Mouse (Mus musculus) spleen, postnatal 36 days (tissue): ENCODE data around the gene Aph1a.
A peak's percentile ranks its signal among the peaks of the same experiment; 100 is the strongest.
"Not testable (repeated sequence)": the region's sequence is repeated elsewhere in the genome, so short reads cannot be mapped to it uniquely, and the experiment has no call there.

Experiments
- DNase-seq, 2 experiments: peaks; one replicate each; pipeline ENCODE4 v3.0.0; 2022; ENCODE audit warnings: low spot score in 2 of 2, mixed read lengths in 1 of 2

Aph1a gene

DNA sequence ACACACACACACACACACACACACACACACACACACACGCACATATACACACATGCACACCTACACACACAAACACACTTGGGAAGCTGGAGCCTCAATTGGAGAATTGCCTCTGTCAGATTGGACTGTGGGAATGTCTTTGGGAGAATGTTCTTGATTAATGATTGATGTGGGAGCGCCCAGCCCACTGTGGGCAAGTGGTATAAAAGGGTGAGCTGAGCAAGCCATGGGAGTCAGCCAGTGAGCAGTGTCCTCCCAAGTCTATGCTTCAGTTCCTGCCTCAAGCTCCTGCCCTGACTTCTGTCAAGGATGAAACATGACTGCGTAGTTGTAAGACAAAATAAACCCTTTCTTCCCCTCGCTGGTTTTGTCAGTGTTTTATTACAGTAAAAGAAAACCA lies 6.2 kb upstream of the Aph1a start:
- no peak for DNase-seq

GRCm38 (mm10) chr3:95889664-95890063 lies 4.1 kb upstream of the Aph1a start:
- DNase-seq: no peak

- DNase-seq: peak; percentile 84 to 86
Measured at GRCm38 (mm10) chr3:95891211-95892065, 2.3 kb upstream of the Aph1a start, which contains the start of gene BC028528. Gene BC028528 (minus strand): TSS chr3:95892005.

- DNase-seq: no peak
Measured at GRCm38 (mm10) chr3:95892066-95893052, 1.4 kb upstream of the Aph1a start.

DNA sequence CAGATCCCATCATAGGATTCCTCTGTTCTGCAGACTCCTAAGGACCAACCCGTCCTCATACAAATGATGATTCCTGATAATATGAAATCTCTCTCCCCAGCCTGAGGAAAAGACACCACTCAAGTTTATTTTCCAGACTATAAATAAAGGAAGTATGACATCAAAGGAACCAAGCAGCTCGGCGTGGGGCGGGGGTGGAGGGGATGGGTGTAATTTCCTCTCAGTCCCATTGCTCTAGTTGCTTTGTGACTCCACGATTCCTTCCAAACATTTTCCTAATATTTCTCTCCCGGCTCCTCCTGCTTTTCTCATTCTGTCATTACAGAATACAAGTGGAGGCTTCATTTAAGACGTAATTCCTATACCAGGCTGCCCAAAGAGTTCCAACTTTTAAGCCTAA lies 643 bp upstream of the Aph1a start:
- peak in 1 of 2 experiments; percentile 32 for DNase-seq

DNA sequence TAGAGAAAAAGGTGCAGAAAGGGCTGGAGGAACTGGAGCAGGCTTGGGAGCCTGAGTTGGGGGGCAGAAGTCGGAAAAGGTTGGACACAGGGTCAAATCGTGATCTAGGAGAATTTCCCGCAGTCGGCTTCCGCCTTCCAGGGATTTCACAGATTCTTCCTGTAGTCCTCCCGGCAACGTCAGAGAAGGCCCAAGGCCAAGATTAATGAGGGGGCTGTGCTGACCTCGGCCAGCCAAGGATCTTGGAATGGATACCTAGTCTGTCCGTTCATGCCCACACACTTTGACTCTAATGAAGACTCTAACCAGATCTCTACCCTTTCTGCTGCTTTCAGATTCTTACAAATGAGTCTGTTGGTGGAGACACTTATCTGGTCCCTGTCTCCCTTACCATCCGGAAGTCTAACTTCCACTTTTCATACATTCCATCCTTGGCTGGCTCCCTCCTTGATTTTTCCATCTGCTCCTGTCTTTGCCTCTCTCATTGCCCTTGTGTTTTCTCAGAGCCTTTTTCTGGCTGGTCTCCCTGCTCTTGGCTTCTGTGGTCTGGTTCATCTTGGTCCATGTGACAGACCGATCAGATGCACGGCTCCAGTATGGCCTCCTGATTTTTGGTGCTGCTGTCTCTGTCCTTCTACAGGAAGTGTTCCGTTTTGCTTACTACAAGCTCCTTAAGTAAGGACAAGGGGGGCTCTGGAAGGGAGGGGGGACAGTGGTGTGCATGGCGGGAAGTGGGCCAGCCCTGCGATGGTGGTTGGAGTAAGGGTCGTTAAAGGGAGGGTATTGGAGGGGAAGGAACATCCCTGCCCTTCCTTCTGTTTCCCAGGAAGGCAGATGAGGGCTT lies 770 bp downstream of the Aph1a start:
- peak in 1 of 2 experiments; percentile 29 for DNase-seq

DNA sequence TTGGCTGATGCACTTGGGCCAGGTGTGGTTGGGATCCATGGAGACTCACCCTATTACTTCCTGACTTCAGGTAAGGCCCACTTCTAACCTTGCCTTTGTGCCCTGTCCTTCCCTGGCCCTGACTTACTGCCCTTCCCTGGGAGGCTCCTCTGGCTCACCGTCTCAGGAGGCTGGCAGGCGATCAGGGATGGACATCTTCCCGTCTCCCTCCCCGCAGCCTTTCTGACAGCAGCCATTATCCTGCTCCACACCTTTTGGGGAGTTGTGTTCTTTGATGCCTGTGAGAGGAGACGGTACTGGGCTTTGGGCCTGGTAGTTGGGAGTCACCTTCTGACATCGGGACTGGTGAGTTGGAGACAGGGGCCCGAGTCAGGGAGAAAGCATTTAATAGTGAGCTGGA lies 1.7 kb downstream of the Aph1a start:
- not testable (repeated sequence) for DNase-seq

DNA sequence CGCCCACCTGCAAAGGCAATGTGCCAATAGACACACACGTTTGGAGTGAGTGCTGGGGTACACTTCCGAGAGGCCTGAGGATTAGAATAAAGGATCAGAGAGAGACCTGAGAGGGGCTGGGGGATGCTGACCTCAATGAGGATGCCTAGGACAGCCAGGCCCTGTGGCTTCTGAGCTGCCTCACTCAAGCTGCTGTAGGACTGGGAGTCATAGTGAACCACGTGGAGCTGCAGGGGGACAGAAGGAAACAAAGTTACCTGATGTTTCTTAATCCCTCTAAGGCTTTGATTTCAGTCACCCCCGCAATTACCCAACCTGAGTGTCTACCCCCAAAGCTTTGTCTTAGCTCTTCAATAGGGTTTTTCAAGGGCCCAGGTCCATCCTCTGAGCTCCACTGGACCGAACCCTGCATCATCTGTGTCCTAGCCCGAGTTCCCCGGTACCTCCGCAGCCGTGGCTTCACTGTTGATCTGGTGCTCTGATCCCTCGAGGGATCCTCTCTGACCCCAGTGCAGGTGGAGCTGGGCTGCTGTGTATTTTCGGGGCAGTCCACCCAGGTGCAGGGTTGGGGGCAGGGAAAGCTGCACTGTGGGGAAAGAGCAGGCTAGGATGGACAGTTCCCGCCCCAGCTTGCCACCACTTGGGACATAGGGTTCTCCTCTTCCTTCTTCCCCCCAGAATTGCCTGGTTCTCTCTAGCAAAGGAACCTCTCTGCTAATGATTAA lies 6.2 kb downstream of the Aph1a start:
- DNase-seq: no peak

DNA sequence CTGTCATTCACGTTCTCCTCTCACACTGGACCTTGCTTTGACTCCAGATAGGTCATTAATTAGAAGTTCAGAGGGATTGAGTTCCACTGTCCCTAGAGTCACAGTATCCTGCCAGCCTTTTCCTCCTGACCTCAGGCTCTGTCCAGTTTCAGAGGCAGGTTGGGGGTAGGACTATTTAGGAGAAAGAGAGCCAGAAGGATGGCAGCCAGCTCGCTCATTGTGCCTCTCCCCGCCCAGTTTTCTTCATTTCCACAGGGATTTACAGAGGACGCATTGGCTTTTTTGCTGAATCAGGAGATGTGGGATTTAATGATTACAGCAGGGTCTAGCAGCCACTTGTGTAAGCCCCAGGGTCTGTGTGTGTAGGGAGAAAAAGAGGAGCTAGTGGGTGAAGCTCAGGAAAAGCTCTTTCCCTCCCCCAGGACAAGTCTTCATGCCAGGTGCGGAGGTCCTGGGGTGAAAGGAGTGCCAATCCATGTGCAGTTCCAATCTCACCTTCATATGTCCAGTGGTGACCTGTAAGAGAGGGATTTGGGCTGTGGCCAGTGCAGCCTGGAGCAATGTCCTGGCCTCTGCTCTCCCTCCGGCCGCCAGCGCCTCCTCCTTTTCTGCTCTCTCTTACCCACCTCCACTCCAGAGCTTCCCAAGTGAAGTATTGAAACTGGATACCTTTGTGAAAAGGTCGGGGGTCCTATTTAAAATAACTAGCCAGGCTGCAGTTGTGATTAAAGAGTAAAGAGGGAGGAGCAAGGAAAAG lies 8.0 kb downstream of the Aph1a start:
- DNase-seq: no peak

- DNase-seq: no peak
Measured at GRCm38 (mm10) chr3:95902373-95902625, 8.5 kb downstream of the Aph1a start.

DNA sequence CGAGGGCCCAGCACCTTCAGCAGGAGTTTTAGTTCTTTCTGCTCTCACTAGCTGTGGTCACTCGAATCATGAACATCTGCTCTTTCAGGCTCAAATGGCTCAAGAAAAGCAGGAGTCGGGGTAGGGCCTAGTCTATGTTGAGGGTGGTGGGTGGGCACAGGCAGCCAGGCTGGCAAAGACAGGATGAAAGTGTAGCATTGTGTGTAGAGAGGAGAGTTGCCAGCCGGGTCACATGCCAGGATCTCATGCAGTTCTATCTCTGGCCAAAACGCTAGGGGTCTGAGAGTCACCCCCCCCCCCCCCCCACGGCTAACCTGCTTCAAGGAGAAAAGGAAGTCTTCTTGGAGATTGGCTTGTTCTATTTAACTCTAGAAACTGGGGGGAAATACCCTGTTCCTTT lies 8.9 kb downstream of the Aph1a start:
- DNase-seq: no peak

- no peak for DNase-seq
Measured at GRCm38 (mm10) chr3:95903753-95904502, 10.2 kb downstream of the Aph1a start.

- no peak for DNase-seq
Measured at GRCm38 (mm10) chr3:95904568-95904967, 10.8 kb downstream of the Aph1a start, which contains the start of gene Car14. Gene Car14 (minus strand): TSS chr3:95904691.

- no peak for DNase-seq
Measured at GRCm38 (mm10) chr3:95905146-95905939, 11.6 kb downstream of the Aph1a start.

DNA sequence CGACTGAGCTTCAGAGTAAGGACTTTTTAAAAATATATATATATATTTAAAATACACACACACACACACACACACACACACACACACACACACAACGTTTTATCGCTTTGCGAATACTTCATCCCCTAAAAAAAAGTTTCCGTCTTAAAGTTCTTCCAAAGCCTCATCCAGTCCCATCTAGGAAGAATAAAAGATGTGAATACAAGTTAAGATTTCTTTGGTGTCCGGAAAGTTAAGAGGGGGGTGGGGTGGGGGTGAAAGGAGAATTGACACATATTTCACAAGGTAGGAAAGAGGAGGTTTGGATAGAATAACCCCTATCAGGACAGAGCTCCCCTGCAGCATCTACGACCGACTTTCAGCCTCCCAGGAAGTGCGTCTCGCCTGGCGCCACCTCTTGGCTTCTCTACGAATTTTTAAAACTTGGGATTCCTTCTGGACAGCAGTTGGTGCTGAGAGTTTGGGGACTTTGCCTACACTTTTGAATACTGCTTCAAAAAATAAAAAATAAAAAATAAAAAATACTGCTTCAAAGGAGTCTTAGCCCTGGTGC lies 12.2 kb downstream of the Aph1a start:
- peak; percentile 33 to 37 for DNase-seq

- DNase-seq: peak; percentile 26 to 29
Measured at GRCm38 (mm10) chr3:95906860-95907259, 13.1 kb downstream of the Aph1a start.

DNA sequence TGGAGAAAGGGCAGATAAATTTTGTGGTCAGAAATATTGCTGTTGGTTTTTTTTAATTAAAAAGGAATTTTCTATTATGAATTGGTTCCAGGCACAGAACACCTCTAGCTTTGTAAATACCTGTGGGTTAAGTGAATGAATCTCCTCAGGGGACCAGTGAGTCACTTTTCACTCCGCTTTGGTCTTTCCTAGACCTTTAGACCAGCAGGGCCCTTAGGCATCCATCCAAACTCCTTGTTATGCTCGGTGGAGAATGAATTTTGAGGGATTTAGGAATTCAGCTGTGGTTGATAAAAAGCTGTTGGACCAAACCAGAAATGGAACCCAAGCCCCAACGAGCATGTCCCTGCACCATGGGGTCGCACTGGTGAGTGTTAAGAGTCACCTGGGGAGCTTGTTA lies 13.8 kb downstream of the Aph1a start:
- DNase-seq: no peak

- DNase-seq: no peak
Measured at GRCm38 (mm10) chr3:95914706-95915105, 20.9 kb downstream of the Aph1a start.
